Mouse (Mus musculus) small intestine, adult 2 months (tissue): Measurements from ENCODE around the gene Ak4.

ENCODE experiments used
- CTCF ChIP-seq: fragments of 200-500 bp; IDR thresholded peaks from 2 replicates; pipeline ENCODE4 v1.5.1; 2012; ENCODE audit warnings: low read depth, mild to moderate bottlenecking, control low read depth, inconsistent platforms, low read length, moderate library complexity, mixed read lengths; ENCODE audit not compliant: insufficient replicate concordance, insufficient read length; ENCODE audit errors: extremely low read depth
- POLR2A ChIP-seq: fragments of 200-500 bp; IDR thresholded peaks from 2 replicates; pipeline ENCODE4 v1.6.1; 2012; ENCODE audit warnings: low read depth, mild to moderate bottlenecking, control low read depth, inconsistent platforms, low read length, moderate library complexity

DNA sequence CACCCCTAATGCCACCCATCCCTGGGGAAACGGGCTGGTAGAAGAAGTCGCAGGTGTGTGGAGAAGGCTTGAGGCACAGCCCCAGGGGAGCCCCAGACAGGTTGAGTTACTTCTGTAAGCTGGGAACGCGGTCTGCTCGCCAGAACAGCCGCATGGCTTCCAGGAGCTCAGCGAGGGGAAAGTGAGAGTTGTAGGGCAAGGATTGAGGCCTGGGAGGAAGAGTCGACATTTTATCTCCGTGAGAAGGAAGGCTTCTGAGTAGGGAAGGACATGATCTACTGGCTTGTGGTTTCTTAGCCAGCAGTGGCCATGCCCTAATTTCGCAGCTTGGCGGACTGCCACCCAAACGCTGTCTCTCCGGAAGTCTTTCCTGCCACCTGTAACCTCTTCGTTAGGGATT is 78.3 kb downstream of the Ak4 start:
- TF ChIP-seq CTCF (no peak), POLR2A (no peak)
